Mouse (Mus musculus): Measurements from ENCODE around the gene Dctn2.

DNA sequence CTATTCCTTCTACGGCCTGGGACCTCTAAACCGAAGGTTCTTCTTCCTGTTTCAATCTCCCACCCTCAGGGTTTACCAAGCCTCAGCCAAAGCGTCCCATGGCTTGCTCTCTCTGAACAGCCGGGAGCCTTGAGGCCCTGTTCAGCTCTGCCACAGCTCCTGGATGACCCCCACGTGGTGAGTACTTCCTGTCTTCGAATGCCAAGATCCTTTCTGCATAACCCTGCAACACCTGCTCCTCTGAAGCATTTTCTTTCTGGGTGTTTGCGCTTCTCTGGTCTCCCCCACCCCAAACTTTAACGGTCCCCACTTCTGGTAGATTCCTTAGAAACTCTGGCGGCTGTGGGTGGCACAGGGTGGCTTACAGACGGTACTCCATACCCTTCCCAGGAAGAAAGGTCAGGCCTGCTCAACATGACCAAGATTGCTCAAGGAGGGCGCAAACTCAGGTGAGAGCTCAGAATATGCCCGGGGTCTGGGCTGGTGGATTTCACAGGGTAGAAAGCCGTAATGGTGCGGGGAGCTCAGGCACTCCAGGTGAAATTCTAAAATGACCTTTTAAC is 59.4 kb downstream of the Dctn2 start:
- no peak for TF ChIP-seq CTCF (IDR thresholded peaks at IDR 0.05; ENCODE audit: low read depth)
- TF ChIP-seq EP300 (IDR thresholded peaks at IDR 0.05; ENCODE audit: low read depth), result no peak

Measured in heart, postnatal 0 days (tissue).